Mouse (Mus musculus) heart, adult 8-10 months (tissue): ENCODE measurements around the gene Nutm2. TPM values are rescaled to one million over a fixed set of nuclear protein-coding genes. Genes with fewer than 3 reads are reported as not detected.
"Not testable (repeated sequence)": the region's sequence is repeated elsewhere in the genome, so short reads cannot be mapped to it uniquely, and the experiment has no call there.

Source experiments
- DNase-seq: peaks from one replicate; pipeline ENCODE4 v3.0.0; 2022; ENCODE audit warnings: low spot score
- total RNA-seq, 4 experiments: library from RNA; stranded (reverse); gene quantifications; 2 replicates each; pipeline ENCODE4 v1.2.4; 2022

Nutm2 gene
- not detected for total RNA-seq

DNA sequence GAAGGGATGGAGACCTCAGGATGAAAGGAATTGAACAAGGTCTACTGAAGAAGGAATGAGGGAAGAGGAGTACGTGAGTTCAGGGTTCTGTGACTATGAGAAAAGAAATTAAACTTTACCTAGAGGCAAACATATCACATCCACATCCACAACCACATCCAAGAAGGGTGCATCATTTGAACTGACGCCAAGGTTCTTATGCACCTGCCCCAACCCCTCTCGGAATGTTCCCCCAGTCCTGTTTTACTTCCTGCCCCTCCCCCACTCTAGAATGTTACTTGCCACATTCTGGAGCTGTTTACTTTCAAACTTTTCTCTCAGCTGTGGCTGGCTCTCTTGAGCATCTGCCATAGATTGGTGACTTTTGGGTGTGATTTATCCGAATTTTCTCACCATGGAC lies at the start of gene Nutm2:
TSS of gene Nutm2 (plus strand) at position 301 of the 400 bp plus-strand sequence.
- no peak for DNase-seq

- peak; percentile 84 for DNase-seq
These were observed 49.5 kb upstream of the Nutm2 start, which contains the start of gene Fbxw17 for GRCm38 (mm10) chr13:50417389-50418183. TSS of gene Fbxw17 (plus strand) at chr13:50417864.

GRCm38 (mm10) chr13:50418421-50418820 lies 48.7 kb upstream of the Nutm2 start:
- no peak for DNase-seq

- no peak for DNase-seq
These were observed 43.4 kb upstream of the Nutm2 start for GRCm38 (mm10) chr13:50423625-50424209.

GRCm38 (mm10) chr13:50424517-50424916 lies 42.6 kb upstream of the Nutm2 start:
- DNase-seq, result no peak

DNA sequence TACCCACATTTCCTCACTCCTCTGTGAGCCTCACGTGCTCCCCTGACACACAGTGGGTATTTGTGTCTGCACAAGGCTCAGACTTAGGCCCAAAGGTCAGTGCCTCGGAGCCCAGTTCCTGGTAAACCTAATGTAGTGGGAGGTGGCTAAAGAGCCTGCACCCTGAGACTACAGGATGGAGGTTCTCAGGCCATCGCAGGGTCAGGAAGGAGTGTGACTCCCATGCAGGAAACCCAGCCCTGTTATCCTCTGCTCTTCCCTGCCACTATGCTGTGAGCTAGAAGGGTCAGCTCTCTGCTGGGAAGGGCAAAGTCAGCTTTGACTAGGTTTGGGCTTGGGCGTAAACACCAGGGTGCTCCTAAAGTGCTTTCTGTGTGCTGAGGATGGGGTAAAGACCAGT lies 40.4 kb upstream of the Nutm2 start:
- no peak for DNase-seq

- no peak for DNase-seq
These were observed 23.3 kb upstream of the Nutm2 start, which contains the start of gene Gm47429 for GRCm38 (mm10) chr13:50443812-50444211. TSS of gene Gm47429 (minus strand) at chr13:50443912.

- DNase-seq, result no peak
These were observed 21.8 kb upstream of the Nutm2 start for GRCm38 (mm10) chr13:50445261-50445660.

DNA sequence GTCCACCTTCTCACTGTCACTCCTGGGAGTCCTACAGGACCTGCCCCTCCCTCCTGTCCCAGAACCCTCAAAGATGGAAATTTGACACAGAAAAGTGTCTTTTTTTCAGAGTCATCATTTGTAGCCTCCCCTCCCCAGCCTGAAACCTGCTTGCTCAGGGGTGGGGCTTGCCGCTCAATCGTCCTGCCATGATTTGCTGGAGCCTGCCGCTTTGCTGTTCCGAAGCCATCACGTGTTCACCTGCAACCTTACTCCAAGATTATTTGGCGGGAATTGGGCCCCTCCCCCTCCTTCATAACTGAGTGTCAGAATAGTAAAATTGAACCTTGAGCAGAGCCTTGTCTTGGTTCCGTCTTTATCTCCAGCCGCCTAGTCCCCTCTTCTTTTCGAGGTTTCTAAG lies 14.8 kb upstream of the Nutm2 start:
- DNase-seq, result not testable (repeated sequence)

DNA sequence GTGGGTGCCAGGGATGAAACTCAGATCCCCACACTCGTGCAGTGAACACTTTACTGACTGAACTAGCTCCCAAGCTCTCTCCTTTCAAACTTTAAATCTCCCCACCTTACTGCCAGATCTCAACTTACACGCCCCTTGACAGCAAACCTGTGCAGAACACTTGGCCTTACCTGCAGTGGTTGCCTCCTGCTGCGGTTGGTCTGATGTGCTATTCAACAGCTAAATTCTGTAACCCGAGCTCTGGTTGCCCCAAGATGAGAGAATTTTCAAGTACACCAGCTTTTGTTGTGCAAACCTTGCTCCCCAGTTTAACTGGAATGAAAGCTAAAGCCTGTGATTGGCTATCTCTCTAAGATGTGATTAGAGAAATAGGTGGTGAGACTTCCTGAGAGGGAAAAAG lies 13.7 kb upstream of the Nutm2 start:
- no peak for DNase-seq

GRCm38 (mm10) chr13:50460433-50460832 lies 6.7 kb upstream of the Nutm2 start:
- not testable (repeated sequence) for DNase-seq

- DNase-seq, result no peak
These were observed 2.2 kb upstream of the Nutm2 start for GRCm38 (mm10) chr13:50464621-50465562.

- not testable (repeated sequence) for DNase-seq
These were observed 21.4 kb downstream of the Nutm2 start for GRCm38 (mm10) chr13:50488510-50488909.

GRCm38 (mm10) chr13:50510470-50511343 lies 43.6 kb downstream of the Nutm2 start:
- DNase-seq, result not testable (repeated sequence)

Other genes starting within 250 kb of the Nutm2 start
- gene Gm906, start 217.0 kb upstream of the Nutm2 start, total RNA-seq, result not detected
- 1 to 10 TPM; 3.1 to 5.9 (median 4.4) TPM for gene Fbxw17, start 49.4 kb upstream of the Nutm2 start, total RNA-seq
- not detected for gene Gm47429, start 23.4 kb upstream of the Nutm2 start, total RNA-seq
- not detected for gene Gm904, start 175.9 kb downstream of the Nutm2 start, total RNA-seq
- not detected for gene Gm8765, start 231.0 kb downstream of the Nutm2 start, total RNA-seq